Mouse (Mus musculus): Measurements from ENCODE around the gene Ppm1g.
A peak's percentile ranks its signal among the peaks of the same experiment; 100 is the strongest.
"Not testable (repeated sequence)": the region's sequence is repeated elsewhere in the genome, so short reads cannot be mapped to it uniquely, and the experiment has no call there.

The Ppm1g gene

GRCm38 (mm10) chr5:31219474-31219873, 1.0 kb downstream of the Ppm1g start:
- DNase-seq (ENCODE audit: low spot score in 2 of 2) = no peak

DNA sequence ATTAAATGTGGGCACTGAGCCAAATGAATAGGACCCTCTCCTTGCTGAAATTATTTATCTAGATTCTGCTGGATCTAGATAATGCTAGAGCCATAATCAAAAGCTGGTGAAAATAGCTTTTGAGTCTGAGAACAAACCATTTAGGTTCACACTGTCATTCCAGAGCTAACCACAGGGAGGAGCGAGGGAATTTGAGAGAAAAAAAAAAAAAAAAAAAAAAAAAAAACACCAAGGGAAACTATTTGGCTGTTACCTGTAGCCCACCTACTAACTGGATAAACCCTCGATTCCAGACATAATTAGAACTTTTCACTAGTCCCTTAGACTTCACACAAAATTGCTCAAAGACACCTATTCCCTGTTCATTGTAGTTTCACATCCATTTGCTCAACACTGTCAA, 1.4 kb downstream of the Ppm1g start:
- DNase-seq (ENCODE audit: low spot score in 2 of 2) = peak in 1 of 2 experiments; percentile 39

GRCm38 (mm10) chr5:31218294-31218693, 2.2 kb downstream of the Ppm1g start:
- no peak for DNase-seq (ENCODE audit: low spot score in 2 of 2)

GRCm38 (mm10) chr5:31216554-31216953, 3.9 kb downstream of the Ppm1g start:
- DNase-seq (ENCODE audit: low spot score in 2 of 2) = not testable (repeated sequence)

- peak in 1 of 2 experiments; percentile 27 for DNase-seq (ENCODE audit: low spot score in 2 of 2)
Observed at GRCm38 (mm10) chr5:31204421-31204820, 16.1 kb downstream of the Ppm1g start.

- no peak for DNase-seq (ENCODE audit: low spot score in 2 of 2)
Observed at GRCm38 (mm10) chr5:31203866-31204265, 16.6 kb downstream of the Ppm1g start.

DNA sequence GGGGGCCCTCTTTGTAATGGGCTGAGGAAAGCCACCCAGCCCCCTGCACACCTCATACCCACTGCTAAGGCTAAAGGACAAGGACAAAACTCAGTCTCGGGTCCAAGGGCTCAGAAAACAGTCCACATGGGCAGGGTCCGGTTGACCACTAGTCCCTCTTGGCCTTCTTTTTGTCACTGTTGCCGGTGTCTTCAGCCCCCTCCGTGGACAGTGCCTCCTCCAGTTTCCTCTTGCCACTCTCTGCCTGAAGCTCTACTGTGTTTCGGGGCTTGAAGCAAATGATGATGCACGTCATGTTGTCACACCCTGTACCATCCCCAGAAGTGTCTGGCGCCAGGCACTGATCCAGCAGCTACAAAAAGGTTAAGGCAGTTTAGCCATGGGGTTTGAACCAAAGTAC, 17.6 kb downstream of the Ppm1g start:
- DNase-seq (ENCODE audit: low spot score in 2 of 2) = peak in 1 of 2 experiments; percentile 45

- DNase-seq (ENCODE audit: low spot score in 2 of 2) = peak; percentile 99 to 100
Observed at GRCm38 (mm10) chr5:31201742-31202590, 18.5 kb downstream of the Ppm1g start, which contains the start of gene Zfp513. TSS of gene Zfp513 (minus strand) at chr5:31202303.

DNA sequence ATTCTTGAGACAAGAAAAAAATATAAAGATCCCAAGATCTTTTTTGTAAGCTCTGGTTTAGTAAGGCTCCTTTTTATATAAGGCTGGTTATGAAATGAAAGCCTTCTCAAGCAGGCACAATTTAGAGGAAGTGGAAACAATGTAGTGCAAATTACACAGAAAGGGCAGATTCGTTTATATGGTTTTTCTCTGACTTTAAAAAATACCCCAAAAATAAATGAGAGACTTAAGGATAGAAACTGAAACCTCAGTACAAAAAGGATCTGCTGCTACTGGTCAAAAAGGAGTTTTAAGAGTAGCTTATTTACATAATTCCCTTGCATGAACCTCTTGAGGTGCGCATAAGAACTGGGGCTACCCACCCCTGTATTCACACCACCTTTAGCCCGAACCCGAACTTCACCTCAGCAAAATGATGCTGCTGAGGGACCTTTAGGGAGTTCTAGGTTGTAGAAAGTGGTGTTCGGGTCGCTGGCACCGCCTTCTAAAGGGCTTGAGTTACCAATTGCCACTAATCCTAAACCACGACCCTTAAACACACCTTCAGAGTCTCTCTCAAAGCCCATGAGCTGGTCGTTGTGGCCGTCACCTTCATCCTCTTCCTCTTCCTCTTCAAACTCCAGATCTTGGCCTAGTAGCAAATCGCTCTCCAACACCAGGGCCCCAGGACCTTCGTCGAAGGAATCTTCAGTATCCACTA, 19.3 kb downstream of the Ppm1g start:
- peak in 1 of 2 experiments; percentile 43 for DNase-seq (ENCODE audit: low spot score in 2 of 2)

- DNase-seq (ENCODE audit: low spot score in 2 of 2) = peak in 1 of 2 experiments; percentile 53
Observed at GRCm38 (mm10) chr5:31200327-31200768, 20.1 kb downstream of the Ppm1g start.

DNA sequence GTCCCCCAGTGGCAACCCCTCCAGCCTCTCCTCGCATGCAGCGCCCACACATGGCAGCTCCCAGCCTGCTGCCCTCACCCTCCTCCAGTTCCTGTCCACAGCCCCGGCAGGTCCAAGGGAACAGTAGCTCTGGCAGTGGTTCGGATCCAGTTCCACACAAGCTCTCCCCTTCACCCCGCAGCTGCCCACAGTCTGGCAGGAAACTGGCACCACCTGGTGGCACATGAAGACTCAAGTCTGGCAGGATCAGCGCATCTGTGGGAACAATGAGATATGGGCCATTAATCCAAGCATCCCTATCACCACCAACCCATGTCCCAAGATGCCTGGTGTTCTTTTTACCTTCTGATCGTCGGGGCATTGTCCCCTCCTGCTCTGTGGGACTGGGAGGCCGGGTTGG, 20.6 kb downstream of the Ppm1g start:
- peak; percentile 55 to 62 for DNase-seq (ENCODE audit: low spot score in 2 of 2)

DNA sequence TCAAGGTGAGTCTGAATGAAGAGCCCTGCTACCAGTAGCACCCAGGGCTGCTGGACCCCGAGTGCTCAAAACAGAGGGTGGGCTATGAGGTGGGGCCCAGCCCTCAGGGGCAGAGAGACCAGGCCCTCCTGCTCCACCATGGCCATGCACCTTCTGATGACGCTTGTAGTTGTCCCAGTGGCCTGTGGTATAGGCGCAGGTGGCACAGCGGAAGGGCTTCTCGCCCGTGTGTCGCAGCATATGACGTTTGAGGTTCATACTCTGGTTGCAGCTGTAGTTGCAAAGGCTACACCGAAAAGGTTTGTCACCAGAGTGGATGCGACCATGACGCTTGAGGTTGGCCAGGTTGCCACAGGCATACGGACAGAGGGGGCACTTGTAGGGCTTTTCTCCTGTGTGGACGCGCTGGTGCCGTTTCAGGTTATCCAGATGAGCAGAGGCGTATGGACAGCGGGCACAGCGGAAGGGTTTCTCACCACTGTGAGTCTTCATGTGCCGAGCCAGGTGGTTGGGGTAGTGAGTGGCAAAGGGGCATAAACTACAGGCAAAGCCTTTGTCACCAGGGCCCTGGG, 21.1 kb downstream of the Ppm1g start:
- DNase-seq (ENCODE audit: low spot score in 2 of 2) = peak in 1 of 2 experiments; percentile 55

- peak in 1 of 2 experiments; percentile 36 for DNase-seq (ENCODE audit: low spot score in 2 of 2)
Observed at GRCm38 (mm10) chr5:31198616-31199320, 21.7 kb downstream of the Ppm1g start.

DNA sequence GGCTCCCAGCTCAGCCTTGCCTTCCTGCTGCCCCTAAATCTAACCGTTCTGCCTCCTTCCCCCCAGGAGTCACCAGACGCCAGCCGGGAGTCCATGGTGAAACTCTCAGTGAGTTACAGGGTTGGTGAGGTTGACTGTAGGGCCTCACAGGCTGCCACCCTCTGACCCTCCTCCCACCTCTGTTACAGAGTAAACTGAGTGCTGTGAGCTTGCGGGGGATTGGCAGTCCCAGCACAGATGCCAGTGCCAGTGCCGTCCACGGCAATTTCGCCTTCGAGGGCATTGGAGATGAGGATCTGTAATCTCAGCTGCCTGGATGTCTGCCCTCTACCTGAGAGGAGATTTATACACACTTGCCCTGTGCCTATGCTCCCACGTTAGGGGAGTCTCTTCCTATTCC, 22.3 kb downstream of the Ppm1g start:
- peak in 1 of 2 experiments; percentile 43 for DNase-seq (ENCODE audit: low spot score in 2 of 2)

DNA sequence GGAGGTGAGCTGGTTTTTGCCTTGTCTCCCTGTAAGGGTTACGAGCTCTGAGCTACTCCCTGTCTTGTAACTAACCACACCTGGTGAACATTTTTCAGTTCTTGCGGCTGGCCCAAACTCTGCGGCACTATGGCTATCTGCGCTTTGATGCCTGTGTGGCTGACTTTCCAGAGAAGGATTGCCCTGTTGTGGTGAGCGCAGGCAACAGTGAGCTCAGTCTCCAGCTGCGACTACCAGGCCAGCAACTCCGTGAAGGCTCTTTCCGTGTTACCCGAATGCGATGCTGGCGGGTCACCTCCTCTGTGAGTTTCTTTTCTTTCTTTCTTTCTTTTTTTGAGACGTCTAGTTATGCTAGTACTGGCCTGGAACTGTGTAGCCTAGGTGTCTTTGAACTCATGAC, 23.4 kb downstream of the Ppm1g start:
- DNase-seq (ENCODE audit: low spot score in 2 of 2) = peak in 1 of 2 experiments; percentile 29

- peak in 1 of 2 experiments; percentile 27 for DNase-seq (ENCODE audit: low spot score in 2 of 2)
Observed at GRCm38 (mm10) chr5:31196207-31196606, 24.3 kb downstream of the Ppm1g start.

DNA sequence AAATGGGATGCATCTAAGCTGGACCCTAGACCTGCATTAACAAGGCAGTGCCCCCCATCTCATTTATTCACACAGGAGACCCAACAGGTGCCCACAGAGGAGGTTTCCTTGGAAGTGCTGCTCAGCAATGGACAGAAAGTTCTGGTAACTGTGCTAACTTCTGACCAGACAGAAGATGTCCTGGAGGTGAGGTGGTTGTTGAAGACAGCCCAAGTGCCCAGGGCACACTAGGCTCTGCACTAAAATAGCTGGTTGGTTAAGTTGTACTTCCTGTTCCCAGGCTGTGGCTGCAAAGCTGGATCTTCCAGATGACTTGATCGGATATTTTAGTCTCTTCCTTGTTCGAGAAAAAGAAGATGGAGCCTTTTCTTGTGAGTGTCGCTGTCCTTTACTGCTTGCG, 24.8 kb downstream of the Ppm1g start:
- peak in 1 of 2 experiments; percentile 41 for DNase-seq (ENCODE audit: low spot score in 2 of 2)

DNA sequence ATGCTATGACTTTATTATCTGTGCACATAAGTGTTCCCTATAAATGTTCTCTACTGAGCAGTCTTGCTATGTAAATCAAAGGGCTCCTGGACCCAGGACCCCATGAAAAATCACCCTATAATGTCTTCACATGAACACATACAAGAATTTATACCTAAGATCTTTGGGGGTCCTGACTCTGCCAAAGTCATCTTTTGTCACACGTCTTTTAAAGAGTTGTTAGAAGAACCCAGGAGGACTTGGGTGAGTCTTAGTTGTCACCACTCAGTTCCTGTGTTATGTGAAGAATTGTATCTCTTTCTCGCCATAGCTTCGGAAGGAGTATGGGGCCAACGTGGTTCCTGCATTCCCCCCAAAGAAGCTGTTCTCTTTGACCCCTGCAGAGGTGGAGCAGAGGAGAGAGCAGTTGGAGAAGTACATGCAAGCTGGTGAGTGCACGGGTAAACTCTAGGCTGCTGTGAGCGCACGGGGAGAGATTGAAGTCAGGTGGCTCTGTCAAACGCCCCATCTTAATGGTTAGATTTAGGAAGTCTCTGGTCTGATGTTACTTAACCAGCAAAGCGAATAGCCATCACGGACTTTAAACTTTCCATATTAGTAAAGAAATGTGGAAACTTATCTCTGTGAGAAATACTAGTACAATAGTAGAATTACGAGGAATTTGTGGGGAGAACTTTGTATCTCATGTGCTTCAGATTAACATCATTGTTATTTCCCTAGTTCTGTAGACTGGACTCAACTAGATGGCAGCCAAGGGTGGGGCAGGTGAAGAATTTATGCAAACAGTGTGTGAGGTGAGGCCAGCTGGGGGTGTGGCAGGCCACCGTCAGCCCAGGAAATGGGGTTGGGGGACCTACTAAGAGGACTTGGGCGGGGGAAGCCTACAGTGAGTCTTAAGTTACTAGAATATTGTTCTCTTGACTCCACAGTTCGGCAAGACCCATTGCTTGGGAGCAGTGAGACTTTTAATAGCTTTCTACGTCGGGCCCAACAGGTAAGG, 25.7 kb downstream of the Ppm1g start:
- DNase-seq (ENCODE audit: low spot score in 2 of 2) = peak in 1 of 2 experiments; percentile 29

- no peak for DNase-seq (ENCODE audit: low spot score in 2 of 2)
Observed at GRCm38 (mm10) chr5:31193631-31194281, 26.7 kb downstream of the Ppm1g start.

All from right cerebral cortex, postnatal 10 days (tissue).